Mouse (Mus musculus) limb, embryonic 11.5 days (tissue): ENCODE measurements around the gene Mcm5. TPM values are rescaled to one million over a fixed set of nuclear protein-coding genes. Genes with fewer than 3 reads are reported as not detected.
A peak's percentile ranks its signal among the peaks of the same experiment; 100 is the strongest.

Experiments
- ATAC-seq: fragments of 200-750 bp; cut with Nextera tagmentation; 2 replicates; pipeline ENCODE4 v1.8.0; 2017; ENCODE audit warnings: low read depth; ENCODE audit not compliant: insufficient number of reproducible peaks, low FRiP score, low TSS enrichment
- DNase-seq: peaks from one replicate; pipeline ENCODE4 v3.0.0-alpha.2; 2015; ENCODE audit warnings: low spot score
- H3K27ac ChIP-seq: fragments of 300-500 bp; sonication (generic); replicated peaks from 2 replicates; pipeline ENCODE4 v1.5.1; 2014; ENCODE audit warnings: low read depth, mild to moderate bottlenecking, low read length
- H3K27me3 ChIP-seq: fragments of 300-500 bp; sonication (generic); 2 replicates; pipeline ENCODE4 v1.6.1; 2014; ENCODE audit warnings: mild to moderate bottlenecking, low read length, mixed read lengths; ENCODE audit not compliant: control insufficient read depth, insufficient read depth
- H3K36me3 ChIP-seq: fragments of 300-500 bp; sonication (generic); 2 replicates; pipeline ENCODE4 v1.6.1; 2014; ENCODE audit warnings: mild to moderate bottlenecking, low read length, moderate library complexity, mixed read lengths; ENCODE audit not compliant: control insufficient read depth, insufficient read depth
- H3K4me1 ChIP-seq: fragments of 300-500 bp; sonication (generic); 2 replicates; pipeline ENCODE4 v1.6.1; 2014; ENCODE audit warnings: low read length, mixed read lengths; ENCODE audit not compliant: control insufficient read depth, insufficient read depth
- H3K4me2 ChIP-seq: fragments of 300-500 bp; sonication (generic); 2 replicates; pipeline ENCODE4 v1.6.1; 2014; ENCODE audit warnings: low read depth, mild to moderate bottlenecking, moderate library complexity; ENCODE audit not compliant: severe bottlenecking
- H3K4me3 ChIP-seq: fragments of 300-500 bp; sonication (generic); 2 replicates; pipeline ENCODE4 v1.5.1; 2014; ENCODE audit warnings: low read depth, low read length
- H3K9ac ChIP-seq: fragments of 300-500 bp; sonication (generic); 2 replicates; pipeline ENCODE4 v1.6.1; 2014; ENCODE audit warnings: mild to moderate bottlenecking, low read length
- H3K9me3 ChIP-seq: fragments of 300-500 bp; sonication (generic); 2 replicates; pipeline ENCODE4 v1.6.1; 2016; ENCODE audit warnings: low read length; ENCODE audit not compliant: control insufficient read depth
- WGBS: fragments of 180-500 bp; shearing (Covaris S2); extraction: QIAGEN DNeasy Blood & Tissue Kit; methylation state at CpG from one replicate; pipeline ENCODE4 v1.1.7; 2014; 5-methylcytosine and 5-hydroxymethylcytosine counted together
- polyA plus RNA-seq: library from polyadenylated mRNA; unstranded; fragments of >200 nt; fragmentation: Nextera tagmentation; extraction: Ambion mirVana; gene quantifications from 2 replicates; pipeline ENCODE4 v1.2.1, GENCODE M21; 2014

The Mcm5 gene
- polyA plus RNA-seq, 1 experiment from 2014 or later, result 279 TPM

DNA sequence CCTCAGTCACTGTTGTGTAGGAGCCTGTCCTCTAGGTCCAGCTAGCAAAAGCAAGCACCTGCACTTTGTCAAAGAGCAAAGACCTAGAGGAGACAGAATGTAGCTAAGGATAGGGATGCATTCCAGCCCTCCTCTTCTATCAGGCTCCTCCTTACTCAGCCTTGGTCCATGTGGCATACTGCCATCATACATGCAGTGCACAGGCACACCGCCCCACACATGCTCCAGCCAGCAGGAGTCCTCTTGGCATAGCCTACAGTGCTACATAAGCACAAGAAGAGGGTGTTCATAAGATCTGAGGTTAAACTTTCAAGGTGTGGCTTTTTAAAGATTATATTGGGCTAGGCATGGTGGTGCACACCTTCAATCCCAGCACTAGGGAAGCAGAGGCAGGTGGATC is 34.5 kb upstream of the Mcm5 start:
- H3K4me3 ChIP-seq, result no peak overlapping the region
- no peak overlapping the region for H3K27ac ChIP-seq
- ATAC-seq, result no peak
- no peaks in the 10 kb centered on the region for H3K27me3 ChIP-seq
- DNase-seq, result no peak
- no peak overlapping the region for H3K4me2 ChIP-seq
- H3K9ac ChIP-seq, result no peak overlapping the region
- H3K4me1 ChIP-seq, result no peaks in the 10 kb centered on the region
- no peaks in the 10 kb centered on the region for H3K36me3 ChIP-seq
- no peaks in the 10 kb centered on the region for H3K9me3 ChIP-seq
- WGBS, result 91% methylated on average over 1 of the region's 1 CpGs

DNA sequence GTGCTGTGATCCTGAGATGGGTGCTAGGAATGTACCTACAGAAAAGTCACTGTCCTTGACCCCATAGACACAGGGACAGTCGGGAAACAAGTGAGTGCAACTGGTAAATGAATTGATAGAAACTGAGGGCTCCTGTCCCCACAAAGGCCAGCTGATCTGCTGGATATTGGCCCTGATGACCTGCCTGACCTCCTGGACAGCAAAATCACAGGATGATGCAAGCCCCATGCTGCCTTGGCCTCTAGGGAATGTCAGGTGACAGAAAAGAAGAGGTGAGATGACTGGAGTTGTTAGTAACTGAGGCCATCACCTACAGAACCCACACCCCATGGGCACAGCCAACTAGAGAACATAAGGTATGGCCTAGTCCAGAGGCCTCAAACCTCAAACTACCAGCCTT is 31.2 kb upstream of the Mcm5 start:
- DNase-seq (no peak), ATAC-seq (no peak)
- Histone ChIP-seq H3K4me3 (no peak overlapping the region), H3K36me3 (no peaks in the 10 kb centered on the region), H3K9ac (no peak overlapping the region), H3K9me3 (no peaks in the 10 kb centered on the region), H3K27ac (no peak overlapping the region), H3K4me1 (no peaks in the 10 kb centered on the region), H3K27me3 (no peaks in the 10 kb centered on the region), H3K4me2 (no peak overlapping the region)
- 77% methylated on average over 1 of the region's 1 CpGs for WGBS

DNA sequence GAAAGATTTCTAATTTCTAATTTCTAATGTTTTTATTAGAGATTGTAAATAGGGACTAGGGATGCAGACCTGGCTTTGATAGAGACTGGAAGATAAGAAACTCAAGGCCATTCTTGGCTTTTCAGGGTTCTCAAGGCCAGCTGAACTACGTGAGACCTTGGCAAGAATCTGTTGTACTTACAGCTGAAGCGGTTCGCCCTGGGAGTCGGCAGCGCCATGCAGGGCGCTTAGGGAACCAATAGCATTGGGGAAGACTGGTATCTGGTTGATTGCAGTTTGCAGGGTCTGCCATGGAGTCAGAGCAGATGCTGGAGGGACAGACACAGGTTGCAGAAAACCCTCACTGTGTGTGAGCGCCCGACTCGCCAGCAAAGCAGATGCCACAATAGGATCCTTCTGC is 30.5 kb upstream of the Mcm5 start:
- no peaks in the 10 kb centered on the region for H3K9me3 ChIP-seq
- DNase-seq (no peak), ATAC-seq (no peak)
- H3K9ac ChIP-seq, result no peak overlapping the region
- H3K4me1 ChIP-seq, result no peaks in the 10 kb centered on the region
- no peaks in the 10 kb centered on the region for H3K27me3 ChIP-seq
- H3K4me3 ChIP-seq, result no peak overlapping the region
- H3K36me3 ChIP-seq, result no peaks in the 10 kb centered on the region
- no peak overlapping the region for H3K4me2 ChIP-seq
- no peak overlapping the region for H3K27ac ChIP-seq
- 94% methylated on average over 9 of the region's 9 CpGs for WGBS

DNA sequence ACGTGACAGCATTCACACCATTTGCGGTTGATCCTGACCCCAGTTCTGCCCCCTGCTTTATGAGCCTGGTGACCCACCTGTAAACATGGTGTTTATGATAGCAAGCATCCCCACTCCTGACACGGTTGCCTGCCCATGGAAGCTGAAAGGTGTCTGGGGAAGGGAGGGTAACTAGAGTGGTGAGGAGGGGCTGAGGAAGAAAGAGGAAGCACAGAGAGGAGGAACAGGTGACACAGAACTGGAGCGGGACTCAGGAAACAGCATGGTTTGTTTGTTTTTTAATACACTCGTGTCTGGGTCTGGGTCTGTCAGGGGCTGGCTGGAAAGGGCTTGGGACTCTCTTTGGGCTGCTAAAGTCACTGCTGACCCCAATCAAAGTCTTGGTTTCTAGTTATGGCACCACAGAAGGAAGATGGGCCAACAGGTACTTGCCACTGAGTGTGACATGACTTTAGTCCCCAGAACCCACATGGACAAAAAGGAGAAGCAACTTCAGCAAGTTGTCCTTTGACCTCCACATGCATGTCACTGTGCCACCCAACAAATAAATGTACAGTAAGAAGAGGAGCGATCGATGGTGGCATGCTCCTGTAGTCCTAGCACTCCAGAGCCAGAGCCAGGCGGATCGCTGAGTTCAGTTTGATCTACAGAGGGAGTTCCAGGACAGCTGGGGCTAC is 27.9 kb upstream of the Mcm5 start:
- H3K4me3 ChIP-seq, result no peak overlapping the region
- ATAC-seq (no peak), DNase-seq (no peak)
- H3K36me3 ChIP-seq, result no peaks in the 10 kb centered on the region
- H3K4me2 ChIP-seq, result no peak overlapping the region
- H3K9ac ChIP-seq, result no peak overlapping the region
- WGBS, result 81% methylated on average over 9 of the region's 9 CpGs
- H3K27me3 ChIP-seq, result no peaks in the 10 kb centered on the region
- H3K4me1 ChIP-seq, result no peaks in the 10 kb centered on the region
- H3K27ac ChIP-seq, result no peak overlapping the region
- H3K9me3 ChIP-seq, result no peaks in the 10 kb centered on the region

DNA sequence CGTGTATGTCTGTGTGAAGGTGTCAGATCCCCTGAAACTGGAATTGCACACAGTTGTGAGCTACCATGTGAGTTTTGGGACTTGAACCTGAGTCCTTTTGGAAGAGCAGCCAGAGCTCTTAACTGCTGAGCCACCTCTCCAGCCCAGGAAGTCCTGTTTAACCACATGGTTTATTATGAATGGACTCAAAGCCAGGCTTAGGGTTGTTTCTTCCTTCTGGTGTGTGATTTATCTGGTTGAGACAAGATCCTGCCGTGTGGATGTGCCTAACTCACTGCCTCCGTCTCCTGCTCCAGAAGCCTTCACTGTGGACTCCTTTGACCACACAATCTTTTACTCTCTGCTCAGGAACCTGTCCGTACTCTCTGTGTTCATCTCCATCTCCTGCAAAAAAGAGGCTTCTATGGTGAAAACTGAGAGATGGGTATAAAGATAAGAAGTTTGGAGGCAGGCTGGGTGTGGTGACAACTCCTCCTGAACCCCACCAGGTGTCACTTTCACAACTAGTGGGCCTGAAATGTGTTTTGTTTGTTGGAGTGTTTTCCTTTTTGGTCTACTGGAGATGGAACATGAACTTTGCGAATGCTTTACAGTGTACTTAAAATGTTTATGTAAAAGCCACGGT is 27.1 kb upstream of the Mcm5 start:
- Histone ChIP-seq H3K4me2 (no peak overlapping the region), H3K27ac (no peak overlapping the region), H3K4me1 (no peaks in the 10 kb centered on the region), H3K27me3 (no peaks in the 10 kb centered on the region), H3K4me3 (no peak overlapping the region), H3K9me3 (no peaks in the 10 kb centered on the region), H3K36me3 (no peaks in the 10 kb centered on the region), H3K9ac (no peak overlapping the region)
- 83% methylated on average over 6 of the region's 6 CpGs for WGBS
- ATAC-seq (no peak), DNase-seq (no peak)

DNA sequence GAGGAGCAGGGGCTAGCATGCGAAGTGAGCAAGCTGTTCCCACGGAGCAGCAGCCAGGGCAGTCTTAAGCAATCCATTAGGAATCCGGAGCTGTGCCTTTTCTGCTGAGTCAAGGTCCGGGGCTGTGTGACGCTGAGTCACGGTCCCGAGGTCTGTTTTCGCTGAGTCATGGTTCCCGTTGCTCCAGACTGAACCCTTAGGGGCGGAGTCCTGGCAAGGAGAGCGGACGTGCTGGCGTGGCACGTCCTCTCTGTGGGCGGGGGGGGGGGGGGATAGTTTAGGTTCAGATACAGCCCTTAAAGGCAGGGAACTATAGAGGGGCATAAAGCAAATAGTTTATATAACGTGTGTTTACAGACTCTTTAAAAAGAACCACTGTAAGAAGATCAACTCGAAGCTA is 25.5 kb upstream of the Mcm5 start:
- Histone ChIP-seq H3K4me3 (peak overlapping the region; percentile 16; the same call in 1 of the 2 replicates), H3K36me3 (no peaks in the 10 kb centered on the region), H3K4me1 (no peaks in the 10 kb centered on the region), H3K9me3 (no peaks in the 10 kb centered on the region), H3K27me3 (no peaks in the 10 kb centered on the region), H3K27ac (no peak overlapping the region), H3K9ac (no peak overlapping the region; the same call in 1 of the 2 replicates), H3K4me2 (peak overlapping the region; percentile 33)
- 6% methylated on average over 16 of the region's 17 CpGs for WGBS
- peak; percentile 91 for DNase-seq
- peak; percentile 91 for ATAC-seq

DNA sequence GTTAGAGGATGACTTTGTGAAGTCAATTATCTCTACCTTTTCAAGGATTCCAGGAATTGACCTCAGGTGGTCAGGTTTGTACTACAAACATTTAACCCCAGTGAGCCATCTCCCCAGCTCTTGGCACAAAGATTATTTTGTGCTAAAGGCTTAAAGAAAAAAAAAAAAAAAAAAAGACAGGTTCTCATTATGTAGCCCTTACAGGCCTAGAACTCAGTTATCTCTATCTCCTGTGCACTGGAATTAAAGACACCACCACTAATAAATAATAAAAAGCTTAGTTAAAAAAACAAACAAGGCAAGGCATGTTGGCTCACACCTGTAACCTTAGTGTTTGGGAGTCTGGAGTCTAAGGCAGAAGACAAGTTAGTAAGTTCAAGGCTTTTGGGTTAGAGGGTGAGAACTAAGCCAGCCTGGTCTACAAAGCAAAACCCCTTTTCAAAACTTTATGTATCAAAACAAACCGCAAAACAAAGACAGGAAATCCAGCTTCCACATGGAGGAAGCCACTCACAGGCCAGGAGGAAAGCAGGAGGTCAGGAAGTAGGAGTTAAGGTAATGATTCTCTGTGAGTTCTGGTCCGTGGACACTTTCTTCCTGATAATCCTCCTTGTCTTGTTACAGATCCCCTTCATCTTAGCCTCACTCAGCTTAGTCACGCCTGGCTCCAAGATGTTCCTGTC is 24.8 kb upstream of the Mcm5 start:
- H3K4me2 ChIP-seq, result no peak overlapping the region

DNA sequence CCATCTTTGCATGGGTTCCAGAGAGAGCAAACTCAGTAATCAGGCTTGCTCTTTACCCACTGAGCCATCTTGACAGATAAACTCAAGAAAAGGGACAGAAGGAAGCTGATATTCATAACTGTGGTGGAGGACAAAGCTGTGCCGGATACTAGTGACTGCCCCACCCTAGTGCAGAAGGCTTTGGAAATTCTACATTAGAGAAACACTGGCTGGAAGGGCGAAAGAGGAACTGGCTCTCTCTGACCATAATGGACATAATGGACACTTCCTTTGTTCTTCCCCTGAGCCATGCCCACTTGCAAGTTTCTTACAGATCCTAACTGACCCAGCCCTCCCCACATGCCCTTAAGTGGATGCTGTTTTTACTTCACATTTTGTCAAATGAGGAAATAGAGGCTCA is 23.4 kb upstream of the Mcm5 start:
- 88% methylated on average over 2 of the region's 2 CpGs for WGBS

More for the DNA sequence above, 24.8 kb upstream of the Mcm5 start:
- no peaks in the 10 kb centered on the region for H3K27me3 ChIP-seq
- H3K27ac ChIP-seq, result no peak overlapping the region
- ATAC-seq (no peak), DNase-seq (no peak)
- no peak overlapping the region for H3K9ac ChIP-seq
- H3K4me1 ChIP-seq, result peaks cover 4% of the 10 kb centered on the region; the same call in 1 of the 2 replicates
- no peaks in the 10 kb centered on the region for H3K36me3 ChIP-seq
- no peaks in the 10 kb centered on the region for H3K9me3 ChIP-seq
- WGBS, result 73% methylated on average over 3 of the region's 3 CpGs
- no peak overlapping the region for H3K4me3 ChIP-seq

More for the DNA sequence above, 23.4 kb upstream of the Mcm5 start:
- ATAC-seq (no peak), DNase-seq (no peak)
- Histone ChIP-seq H3K27ac (no peak overlapping the region), H3K4me1 (peaks cover 4% of the 10 kb centered on the region; the same call in 1 of the 2 replicates), H3K36me3 (no peaks in the 10 kb centered on the region), H3K4me2 (no peak overlapping the region), H3K4me3 (no peak overlapping the region), H3K9ac (no peak overlapping the region), H3K9me3 (no peaks in the 10 kb centered on the region), H3K27me3 (no peaks in the 10 kb centered on the region)
